Mouse (Mus musculus): ENCODE measurements around the gene Dusp28.

The Dusp28 gene

DNA sequence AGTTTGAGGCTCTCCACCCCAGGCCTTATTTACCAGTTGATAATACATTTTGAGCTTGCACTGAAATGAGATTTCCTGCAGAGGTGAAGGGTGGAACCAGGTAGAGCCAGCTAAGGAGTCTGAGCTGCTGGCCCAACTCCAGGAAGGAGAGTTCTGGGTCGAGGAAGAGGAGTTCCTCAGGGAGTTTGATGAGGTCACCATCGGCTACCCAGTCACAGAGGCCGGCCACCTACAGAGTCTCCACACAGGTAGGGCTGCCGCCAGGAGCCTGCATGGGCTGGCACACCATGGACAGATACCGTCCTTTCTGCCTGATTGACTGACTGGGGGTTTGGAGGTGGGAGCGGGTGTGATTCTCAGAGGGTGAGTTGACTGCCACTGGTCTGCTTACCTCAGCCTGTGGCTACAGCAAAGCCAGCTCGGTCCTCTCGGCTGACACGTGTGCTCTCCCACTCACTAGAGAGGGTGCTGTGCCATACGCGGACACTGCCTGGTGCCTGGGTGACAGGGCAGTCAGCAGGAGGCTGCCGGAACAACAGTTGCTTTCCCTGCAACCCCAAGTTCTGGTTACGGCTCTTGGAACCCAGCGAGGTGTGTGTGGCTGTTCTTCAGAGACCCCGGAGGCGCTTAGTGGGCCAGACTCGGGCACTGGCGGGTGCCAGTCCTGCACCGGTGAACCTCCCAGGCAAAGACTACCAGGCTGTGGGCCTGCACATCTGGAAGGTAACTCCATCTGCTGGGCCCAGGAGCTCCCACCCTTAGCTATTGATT lies 36.6 kb downstream of the Dusp28 start:
- no peak for DNase-seq

DNA sequence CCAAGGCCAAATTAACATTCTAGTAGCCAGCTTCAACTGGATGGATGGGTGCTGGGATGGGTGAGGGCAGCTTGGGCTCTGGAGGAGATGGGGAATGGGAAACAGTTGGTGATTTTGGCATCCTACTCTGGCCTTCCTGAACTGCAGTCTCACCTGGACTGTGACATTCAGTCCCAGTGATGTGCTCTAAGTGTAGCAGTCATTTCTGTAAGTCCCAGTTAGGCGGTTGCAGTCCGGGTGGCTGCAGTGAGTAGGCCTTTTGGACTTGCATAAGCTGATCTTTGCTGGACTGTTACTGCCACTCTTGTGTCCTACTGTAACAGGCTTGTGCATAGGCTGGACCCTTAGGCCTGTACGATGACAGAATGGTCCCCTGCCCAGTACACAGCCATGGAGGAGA lies 41.2 kb downstream of the Dusp28 start:
- no peak for DNase-seq

DNA sequence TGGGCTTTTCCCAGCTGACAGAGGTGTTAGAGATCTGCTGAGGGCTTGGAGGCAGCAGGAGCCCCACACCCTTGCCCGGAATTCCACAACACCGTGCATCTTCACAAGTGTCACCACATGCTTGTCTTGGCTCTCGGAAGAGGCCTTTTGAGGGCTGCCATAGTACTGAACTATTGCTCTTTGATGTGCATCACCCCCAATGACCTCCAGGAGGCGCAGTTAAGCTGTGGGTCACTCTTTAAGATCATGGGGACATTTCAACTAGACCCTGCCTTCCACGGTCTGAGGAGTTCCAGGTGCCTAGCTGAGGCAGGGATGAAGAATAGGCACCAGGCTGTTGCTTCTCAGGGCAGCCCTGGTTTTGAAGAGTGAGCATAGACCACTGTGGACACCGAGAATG lies 42.6 kb downstream of the Dusp28 start:
- DNase-seq: peak; percentile 56

DNA sequence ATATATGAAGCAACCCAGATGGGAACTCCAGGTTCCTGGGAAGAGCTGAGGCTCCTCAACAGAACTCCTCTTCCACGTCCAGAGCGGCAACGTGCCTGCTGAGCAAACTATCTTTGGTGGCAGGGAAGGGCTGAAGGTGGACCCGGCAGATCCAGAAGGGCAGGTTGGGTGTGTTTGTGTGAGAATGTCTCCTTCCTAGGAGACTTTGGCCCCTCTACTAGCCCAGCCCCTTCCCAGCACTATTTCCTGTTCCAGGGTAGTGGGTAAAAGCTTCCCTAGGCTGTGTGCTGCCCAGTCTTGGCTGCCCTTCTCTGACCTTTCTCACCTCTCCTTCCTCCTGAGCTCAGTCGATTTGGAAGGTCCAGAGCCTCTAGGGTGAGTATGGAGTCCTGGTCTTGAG lies 43.8 kb downstream of the Dusp28 start, which contains the start of gene Gpr35:
TSS of gene Gpr35 (plus strand) at position 259 of the 400 bp plus-strand sequence.
- DNase-seq: no peak

DNA sequence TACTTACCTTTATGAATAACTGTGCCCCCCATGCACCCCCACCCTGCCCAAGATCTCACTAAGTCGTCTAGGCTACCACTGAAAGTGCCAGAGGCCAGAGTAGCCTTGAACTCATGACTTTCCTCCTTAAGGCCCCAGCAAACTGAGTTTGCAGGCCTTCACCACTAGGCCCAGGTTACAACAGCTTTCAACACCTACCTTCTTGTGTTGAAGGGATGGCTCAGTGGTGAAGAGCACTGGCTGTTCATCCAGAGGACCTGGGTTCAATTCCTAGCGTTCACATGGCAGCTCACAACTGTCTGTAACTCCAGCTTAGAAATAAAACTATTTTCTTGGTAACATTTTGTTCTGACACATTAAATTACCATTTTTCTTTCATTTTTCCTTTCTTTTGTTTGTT lies 46.9 kb downstream of the Dusp28 start:
- no peak for DNase-seq

DNA sequence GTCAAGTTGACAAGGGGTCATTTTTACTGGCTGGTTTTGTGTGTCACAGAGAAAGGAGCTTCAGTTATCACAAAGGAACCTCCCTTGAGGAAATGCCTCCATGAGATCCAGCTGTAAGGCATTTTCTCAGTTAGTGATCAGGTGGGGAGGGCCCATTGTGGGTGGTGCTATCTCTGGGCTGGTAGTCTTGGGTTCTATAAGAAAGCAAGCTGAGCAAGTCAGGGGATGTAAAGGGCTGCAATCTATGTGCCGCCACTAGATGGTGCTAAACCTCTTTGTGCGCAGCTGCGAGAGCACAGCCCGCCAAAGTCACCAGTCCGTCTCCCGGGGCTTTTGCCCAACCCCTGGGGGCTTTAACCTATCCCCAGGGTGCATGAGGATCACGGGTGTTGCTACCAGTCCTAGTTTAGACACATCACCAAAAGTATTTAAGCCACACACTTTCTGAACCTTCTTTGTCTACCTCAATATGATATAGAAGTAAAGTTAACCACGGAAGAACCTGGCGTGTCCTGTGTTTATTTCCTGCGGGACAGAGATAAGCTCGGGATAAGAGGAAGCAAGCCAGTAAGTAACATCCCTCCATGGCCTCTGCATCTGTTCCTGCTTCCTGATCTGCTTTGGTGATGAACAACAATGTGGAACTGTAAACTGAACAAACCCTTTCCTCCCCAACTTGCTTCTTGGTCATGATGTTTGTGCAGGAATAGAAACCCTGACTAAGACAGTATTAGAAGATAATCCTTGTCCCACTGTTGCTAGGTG lies 50.0 kb downstream of the Dusp28 start:
- peak; percentile 51 for DNase-seq

All from retina, postnatal 1 day (tissue).